Mouse (Mus musculus) liver, adult 10 weeks (tissue): ENCODE data around the gene Olfr23. TPM values are rescaled to one million over a fixed set of nuclear protein-coding genes. Genes with fewer than 3 reads are reported as not detected.

Experiments used
- polyA plus RNA-seq: library from polyadenylated mRNA; stranded (reverse); fragments of 350-450 nt; fragmentation: Illumina TruSeq; extraction: RNeasy Lipid Tissue Mini Kit (QIAGEN cat#74804); gene quantifications from one replicate; pipeline ENCODE4 v1.2.3, GENCODE M21; 2014; ENCODE audit warnings: low read depth, low replicate concordance

Olfr23 gene
- polyA plus RNA-seq, result not detected

GRCm38 (mm10) chr11:73936377-73936776 lies at the start of gene Olfr23:
TSS of gene Olfr23 (plus strand) at chr11:73936677.

GRCm38 (mm10) chr11:73890671-73891070 lies 45.8 kb upstream of the Olfr23 start, which contains the start of gene Olfr394:
TSS of gene Olfr394 (minus strand) at chr11:73890771.

GRCm38 (mm10) chr11:73909199-73909598 lies 27.3 kb upstream of the Olfr23 start, which contains the start of gene Olfr395:
TSS of gene Olfr395 (minus strand) at chr11:73909299.

GRCm38 (mm10) chr11:73960517-73960916 lies 24.0 kb downstream of the Olfr23 start, which contains the start of gene Olfr397:
TSS of gene Olfr397 (plus strand) at chr11:73960817.

GRCm38 (mm10) chr11:73990307-73990706 lies 53.8 kb downstream of the Olfr23 start, which contains the start of gene Olfr398:
TSS of gene Olfr398 (minus strand) at chr11:73990407.

Other genes with a start within 250 kb of the Olfr23 start
- not detected for gene Zfp735, start 247.9 kb upstream of the Olfr23 start, polyA plus RNA-seq
- not detected for gene Olfr389, start 156.0 kb upstream of the Olfr23 start, polyA plus RNA-seq
- not detected for gene Olfr390, start 153.7 kb upstream of the Olfr23 start, polyA plus RNA-seq
- gene Olfr391-ps, start 133.6 kb upstream of the Olfr23 start, polyA plus RNA-seq, result not detected
- not detected for gene Olfr392, start 119.6 kb upstream of the Olfr23 start, polyA plus RNA-seq
- gene Olfr393, start 85.2 kb upstream of the Olfr23 start, polyA plus RNA-seq, result not detected
- gene Olfr394, start 45.9 kb upstream of the Olfr23 start, polyA plus RNA-seq, result not detected
- not detected for gene Olfr395, start 27.4 kb upstream of the Olfr23 start, polyA plus RNA-seq
- not detected for gene Olfr397, start 24.1 kb downstream of the Olfr23 start, polyA plus RNA-seq
- not detected for gene Olfr398, start 53.7 kb downstream of the Olfr23 start, polyA plus RNA-seq
- gene Olfr139, start 119.9 kb downstream of the Olfr23 start, polyA plus RNA-seq, result not detected
- not detected for gene Olfr399, start 119.9 kb downstream of the Olfr23 start, polyA plus RNA-seq
- not detected for gene Zfp616, start 133.3 kb downstream of the Olfr23 start, polyA plus RNA-seq
- not detected for gene Olfr401, start 177.0 kb downstream of the Olfr23 start, polyA plus RNA-seq
- gene Olfr402, start 216.9 kb downstream of the Olfr23 start, polyA plus RNA-seq, result not detected
- gene Olfr403, start 249.6 kb downstream of the Olfr23 start, polyA plus RNA-seq, result not detected